Mouse (Mus musculus): ENCODE data around the gene Efnb2. TPM values are rescaled to one million over a fixed set of nuclear protein-coding genes. Genes with fewer than 3 reads are reported as not detected.

Efnb2 gene
- polyA plus RNA-seq, 1 experiment, result 41.4 TPM

GRCm38 (mm10) chr8:8656578-8657441 is 4.2 kb downstream of the Efnb2 start:
- no peak for DNase-seq (ENCODE audit: extremely low spot score in 1 of 2, low spot score in 1 of 2)

GRCm38 (mm10) chr8:8655346-8656340 is 5.4 kb downstream of the Efnb2 start:
- DNase-seq (ENCODE audit: extremely low spot score in 1 of 2, low spot score in 1 of 2), result no peak

- DNase-seq (ENCODE audit: extremely low spot score in 1 of 2, low spot score in 1 of 2), result no peak
Observed at GRCm38 (mm10) chr8:8653906-8654489, 7.0 kb downstream of the Efnb2 start.

GRCm38 (mm10) chr8:8653343-8653742 is 7.7 kb downstream of the Efnb2 start:
- no peak for DNase-seq (ENCODE audit: extremely low spot score in 1 of 2, low spot score in 1 of 2)

GRCm38 (mm10) chr8:8652388-8652787 is 8.7 kb downstream of the Efnb2 start:
- no peak for DNase-seq (ENCODE audit: extremely low spot score in 1 of 2, low spot score in 1 of 2)

GRCm38 (mm10) chr8:8649944-8650343 is 11.1 kb downstream of the Efnb2 start:
- peak; percentile 78 to 92 for DNase-seq (ENCODE audit: extremely low spot score in 1 of 2, low spot score in 1 of 2)

- no peak for DNase-seq (ENCODE audit: extremely low spot score in 1 of 2, low spot score in 1 of 2)
Observed at GRCm38 (mm10) chr8:8649536-8649935, 11.5 kb downstream of the Efnb2 start.

GRCm38 (mm10) chr8:8648686-8649085 is 12.4 kb downstream of the Efnb2 start:
- no peak for DNase-seq (ENCODE audit: extremely low spot score in 1 of 2, low spot score in 1 of 2)

GRCm38 (mm10) chr8:8647824-8648223 is 13.2 kb downstream of the Efnb2 start:
- DNase-seq (ENCODE audit: extremely low spot score in 1 of 2, low spot score in 1 of 2), result no peak

GRCm38 (mm10) chr8:8647319-8647718 is 13.7 kb downstream of the Efnb2 start:
- no peak for DNase-seq (ENCODE audit: extremely low spot score in 1 of 2, low spot score in 1 of 2)

- no peak for DNase-seq (ENCODE audit: extremely low spot score in 1 of 2, low spot score in 1 of 2)
Observed at GRCm38 (mm10) chr8:8644160-8644915, 16.7 kb downstream of the Efnb2 start.

- no peak for DNase-seq (ENCODE audit: extremely low spot score in 1 of 2, low spot score in 1 of 2)
Observed at GRCm38 (mm10) chr8:8640264-8640588, 20.8 kb downstream of the Efnb2 start.

- DNase-seq (ENCODE audit: extremely low spot score in 1 of 2, low spot score in 1 of 2), result no peak
Observed at GRCm38 (mm10) chr8:8639569-8640263, 21.3 kb downstream of the Efnb2 start.

GRCm38 (mm10) chr8:8631394-8631793 is 29.6 kb downstream of the Efnb2 start:
- no peak for DNase-seq (ENCODE audit: extremely low spot score in 1 of 2, low spot score in 1 of 2)

GRCm38 (mm10) chr8:8624017-8624416 is 37.0 kb downstream of the Efnb2 start:
- no peak for DNase-seq (ENCODE audit: extremely low spot score in 1 of 2, low spot score in 1 of 2)

- no peak for DNase-seq (ENCODE audit: extremely low spot score in 1 of 2, low spot score in 1 of 2)
Observed at GRCm38 (mm10) chr8:8623486-8623885, 37.6 kb downstream of the Efnb2 start.

- no peak for DNase-seq (ENCODE audit: extremely low spot score in 1 of 2, low spot score in 1 of 2)
Observed at GRCm38 (mm10) chr8:8622476-8622875, 38.6 kb downstream of the Efnb2 start.

GRCm38 (mm10) chr8:8622031-8622430 is 39.0 kb downstream of the Efnb2 start:
- no peak for DNase-seq (ENCODE audit: extremely low spot score in 1 of 2, low spot score in 1 of 2)

GRCm38 (mm10) chr8:8621236-8621917 is 39.7 kb downstream of the Efnb2 start:
- DNase-seq (ENCODE audit: extremely low spot score in 1 of 2, low spot score in 1 of 2), result peak in 1 of 2 experiments; percentile 51

All from frontal cortex, adult 2 months (tissue).